Mouse (Mus musculus) neural tube, embryonic 12.5 days (tissue): Measurements from ENCODE around the gene Dusp3. TPM values are rescaled to one million over a fixed set of nuclear protein-coding genes. Genes with fewer than 3 reads are reported as not detected.

Source experiments
- ATAC-seq: fragments of 200-750 bp; cut with Nextera tagmentation; 2 replicates; pipeline ENCODE4 v1.8.0; 2017; ENCODE audit warnings: low read depth, mild to moderate bottlenecking, moderate TSS enrichment, moderate library complexity; ENCODE audit not compliant: low FRiP score
- H3K27ac ChIP-seq: fragments of 300-500 bp; sonication (generic); 2 replicates; pipeline ENCODE4 v1.5.1; 2016
- H3K27me3 ChIP-seq: fragments of 300-500 bp; sonication (generic); replicated peaks from 2 replicates; pipeline ENCODE4 v1.6.1; 2016; ENCODE audit warnings: mild to moderate bottlenecking
- H3K36me3 ChIP-seq: fragments of 300-500 bp; sonication (generic); 2 replicates; pipeline ENCODE4 v1.6.1; 2016; ENCODE audit warnings: mild to moderate bottlenecking
- H3K4me1 ChIP-seq: fragments of 300-500 bp; sonication (generic); 2 replicates; pipeline ENCODE4 v1.6.1; 2016
- H3K4me2 ChIP-seq: fragments of 300-500 bp; sonication (generic); replicated peaks from 2 replicates; pipeline ENCODE4 v1.6.1; 2016; ENCODE audit warnings: mild to moderate bottlenecking
- H3K4me3 ChIP-seq: fragments of 300-500 bp; sonication (generic); 2 replicates; pipeline ENCODE4 v1.5.1; 2016
- H3K9ac ChIP-seq: fragments of 300-500 bp; sonication (generic); 2 replicates; pipeline ENCODE4 v1.6.1; 2016; ENCODE audit warnings: mild to moderate bottlenecking
- H3K9me3 ChIP-seq: fragments of 300-500 bp; sonication (generic); 2 replicates; pipeline ENCODE4 v1.6.1; 2016; ENCODE audit warnings: mild to moderate bottlenecking
- WGBS: fragments of 180-500 bp; shearing (Covaris S2); methylation state at CpG from one replicate; pipeline ENCODE4 v1.1.7; 2016; 5-methylcytosine and 5-hydroxymethylcytosine counted together
- polyA plus RNA-seq: library from polyadenylated mRNA; unstranded; fragments of >200 nt; fragmentation: Nextera tagmentation; extraction: Ambion mirVana; gene quantifications from 2 replicates; pipeline ENCODE4 v1.2.1, GENCODE M21; 2016

Gene Dusp3
- polyA plus RNA-seq, 1 experiment from 2014 or later, result 15.6 TPM

DNA sequence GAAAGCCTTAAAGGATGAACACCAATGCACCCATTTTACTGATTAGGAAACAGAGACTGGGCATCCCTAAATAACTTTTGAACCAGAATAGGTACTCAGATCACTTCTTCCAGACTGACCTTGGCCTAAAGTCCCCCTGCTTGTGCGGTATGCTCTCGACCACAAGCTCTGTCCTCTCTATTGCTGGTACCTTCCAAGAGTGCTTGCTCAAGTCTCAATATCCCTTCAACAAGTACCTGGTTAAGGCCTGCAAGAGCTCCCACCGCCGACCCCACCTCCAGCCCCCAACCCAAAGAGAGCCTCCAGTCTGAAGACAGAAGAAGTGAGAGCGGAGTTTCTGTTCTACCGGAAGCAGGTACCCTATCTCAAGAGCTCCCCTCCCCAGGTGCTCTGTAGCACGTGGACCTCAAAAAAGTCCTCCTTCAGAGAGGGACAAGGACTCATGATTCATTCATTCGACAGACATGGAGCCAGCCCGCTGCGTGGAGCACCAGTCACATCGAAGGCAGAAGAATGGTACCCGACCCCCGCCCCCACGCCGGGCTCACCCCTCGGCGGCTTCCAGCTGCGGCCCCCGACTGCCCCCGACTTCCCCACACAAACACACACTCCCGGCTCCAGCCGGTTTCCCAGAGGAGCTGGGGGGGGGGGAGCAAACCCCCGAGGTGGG is 39.3 kb upstream of the Dusp3 start:
- Histone ChIP-seq H3K9me3 (no peaks in the 10 kb centered on the region), H3K4me1 (peaks cover 49% of the 10 kb centered on the region), H3K36me3 (peaks cover 16% of the 10 kb centered on the region), H3K9ac (peak overlapping the region; percentile 88), H3K4me3 (peak overlapping the region; percentile 70), H3K27me3 (0 out of 2 replicates have a peak, but pooled peaks cover 4% of the 10 kb centered on the region), H3K4me2 (peak overlapping the region; percentile 83), H3K27ac (peak overlapping the region; percentile 87)
- ATAC-seq, result peak; percentile 14
- WGBS, result 3% methylated on average over 23 of the region's 23 CpGs

DNA sequence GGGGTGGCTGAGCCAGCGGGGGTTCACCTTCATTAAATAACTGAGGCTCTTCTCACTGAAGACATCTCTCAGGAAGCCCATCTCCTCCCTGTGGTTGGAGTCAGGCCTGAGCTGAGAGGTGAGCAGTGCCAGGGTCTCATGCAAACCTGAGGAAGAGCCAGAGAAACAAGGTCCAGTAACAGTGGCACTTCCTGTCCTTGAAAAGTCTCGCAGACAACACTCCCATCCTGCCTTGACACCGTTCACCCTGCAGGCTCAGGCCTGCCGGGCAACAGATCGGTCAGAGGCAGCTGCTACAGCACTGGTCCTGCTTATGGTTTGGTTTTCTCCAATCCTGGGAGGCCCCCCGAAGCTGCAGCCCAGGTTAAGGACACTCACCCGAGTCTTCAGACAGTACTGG is 38.5 kb upstream of the Dusp3 start:
- Histone ChIP-seq H3K36me3 (peaks cover 20% of the 10 kb centered on the region), H3K4me3 (peak overlapping the region; percentile 70; the same call in 1 of the 2 replicates), H3K27me3 (0 out of 2 replicates have a peak, but pooled peaks cover 4% of the 10 kb centered on the region), H3K4me1 (peaks cover 47% of the 10 kb centered on the region), H3K9ac (peak overlapping the region; percentile 88), H3K9me3 (no peaks in the 10 kb centered on the region), H3K27ac (no peak overlapping the region), H3K4me2 (peak overlapping the region; percentile 83)
- no peak for ATAC-seq
- WGBS, result 34% methylated on average over 7 of the region's 7 CpGs

DNA sequence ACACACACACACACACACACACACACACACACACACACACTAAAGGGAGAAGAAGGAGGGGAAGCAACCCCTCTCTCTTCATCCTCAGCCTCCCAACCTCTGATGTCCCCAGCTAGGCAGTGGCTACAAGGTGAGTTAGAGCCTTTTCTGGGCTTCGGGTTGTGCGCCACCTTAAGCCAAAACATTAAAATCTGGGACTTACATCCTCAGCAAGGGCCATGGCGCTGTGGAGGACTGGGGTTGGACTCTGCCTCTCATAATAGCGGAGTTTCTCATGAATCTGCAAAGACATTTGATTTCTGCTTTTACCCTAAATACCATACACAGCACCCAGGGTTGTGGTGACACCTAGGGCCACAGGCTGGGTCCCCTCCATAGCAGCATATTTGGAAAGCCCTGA is 38.1 kb upstream of the Dusp3 start:
- Histone ChIP-seq H3K4me2 (peak overlapping the region; percentile 83), H3K9ac (peak overlapping the region; percentile 88; the same call in 1 of the 2 replicates), H3K27ac (no peak overlapping the region), H3K36me3 (peaks cover 25% of the 10 kb centered on the region), H3K9me3 (no peaks in the 10 kb centered on the region), H3K4me3 (peak overlapping the region; percentile 70; the same call in 1 of the 2 replicates), H3K27me3 (0 out of 2 replicates have a peak, but pooled peaks cover 4% of the 10 kb centered on the region), H3K4me1 (peaks cover 45% of the 10 kb centered on the region)
- WGBS, result 84% methylated on average over 4 of the region's 4 CpGs
- ATAC-seq, result no peak

DNA sequence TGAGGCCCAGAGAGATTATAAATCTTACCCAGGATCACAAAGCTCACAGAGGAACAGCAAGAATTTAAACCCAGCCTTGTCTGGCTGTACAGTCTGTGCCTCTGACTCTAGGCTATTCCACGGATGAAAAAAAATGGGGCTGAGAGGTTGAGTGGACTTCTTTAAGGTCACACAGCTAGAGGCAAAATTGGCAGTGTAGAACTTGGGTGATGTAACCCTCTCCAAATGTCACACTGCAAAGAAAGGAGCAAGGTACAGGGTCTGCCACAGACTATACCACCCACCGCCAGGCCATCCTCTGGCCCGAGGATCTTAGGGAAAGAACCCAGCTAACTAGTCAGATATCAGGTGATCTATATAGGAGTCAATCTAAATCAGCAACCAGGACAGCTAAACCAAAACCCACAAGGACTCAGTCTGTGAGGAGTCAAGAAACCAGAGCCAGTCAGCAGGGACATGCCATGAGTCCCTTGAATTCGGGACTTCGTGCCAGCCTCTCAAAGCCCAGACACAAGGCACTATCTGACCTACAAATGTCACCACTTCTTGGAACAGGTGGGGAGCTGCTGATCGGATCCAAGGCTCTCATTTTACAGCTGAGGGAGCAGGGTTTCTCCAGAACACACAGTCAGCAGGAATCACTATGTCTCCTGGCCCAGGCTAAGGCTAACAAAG is 37.4 kb upstream of the Dusp3 start:
- H3K36me3 ChIP-seq, result peaks cover 27% of the 10 kb centered on the region
- H3K9me3 ChIP-seq, result no peaks in the 10 kb centered on the region
- H3K4me3 ChIP-seq, result no peak overlapping the region
- peak overlapping the region; percentile 83; the same call in 1 of the 2 replicates for H3K4me2 ChIP-seq
- 0 out of 2 replicates have a peak, but pooled peaks cover 4% of the 10 kb centered on the region for H3K27me3 ChIP-seq
- ATAC-seq, result no peak
- peaks cover 45% of the 10 kb centered on the region for H3K4me1 ChIP-seq
- 87% methylated on average over 6 of the region's 6 CpGs for WGBS
- H3K9ac ChIP-seq, result no peak overlapping the region
- no peak overlapping the region for H3K27ac ChIP-seq

DNA sequence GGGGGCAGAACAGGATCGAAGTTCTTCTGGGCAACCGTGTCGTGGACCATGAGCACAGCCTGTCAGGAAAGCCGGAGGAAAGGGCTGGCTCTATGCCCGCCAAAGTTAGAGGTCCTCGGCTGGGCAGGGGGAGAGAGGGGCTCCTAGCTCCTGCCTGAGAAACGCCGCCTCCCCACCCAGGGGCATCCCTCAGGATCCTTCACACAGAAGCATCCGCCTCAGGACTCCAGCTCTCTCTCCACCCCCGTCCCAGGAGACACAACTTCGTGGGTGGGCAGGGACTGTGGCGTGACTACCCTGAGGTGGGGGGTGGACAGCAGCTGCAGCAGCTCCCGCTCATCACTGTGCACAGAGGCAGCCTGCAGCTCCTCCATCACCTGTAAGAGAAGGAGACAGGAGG is 36.6 kb upstream of the Dusp3 start:
- no peak overlapping the region for H3K4me3 ChIP-seq
- H3K4me2 ChIP-seq, result 0 out of 2 replicates have a peak overlapping the region, but pooled peaks have one; percentile 16
- no peaks in the 10 kb centered on the region for H3K9me3 ChIP-seq
- no peak overlapping the region for H3K9ac ChIP-seq
- no peak for ATAC-seq
- H3K36me3 ChIP-seq, result peaks cover 32% of the 10 kb centered on the region
- WGBS, result 75% methylated on average over 13 of the region's 13 CpGs
- no peak overlapping the region for H3K27ac ChIP-seq
- H3K4me1 ChIP-seq, result peaks cover 45% of the 10 kb centered on the region
- H3K27me3 ChIP-seq, result 0 out of 2 replicates have a peak, but pooled peaks cover 4% of the 10 kb centered on the region

DNA sequence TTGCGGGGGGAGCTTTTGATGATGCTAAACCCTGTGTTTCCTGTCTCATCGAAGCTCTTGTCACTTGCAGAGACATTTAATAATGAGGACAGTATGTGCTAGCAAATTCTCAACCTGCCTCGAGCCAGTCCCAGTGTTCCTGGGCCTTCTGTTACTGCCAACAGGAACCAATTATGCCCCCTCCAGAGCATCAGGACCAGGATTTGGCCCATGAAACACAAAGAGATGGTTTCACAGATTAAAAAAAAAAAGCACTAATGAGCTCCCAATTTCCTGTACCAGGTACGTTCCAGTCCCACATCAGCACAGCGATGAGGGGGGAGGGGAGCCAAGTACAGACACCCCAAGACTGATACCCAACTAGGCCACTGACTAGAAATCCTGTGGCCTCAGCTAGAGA is 34.4 kb upstream of the Dusp3 start:
- H3K4me1 ChIP-seq, result peaks cover 31% of the 10 kb centered on the region
- H3K27me3 ChIP-seq, result 0 out of 2 replicates have a peak, but pooled peaks cover 4% of the 10 kb centered on the region

DNA sequence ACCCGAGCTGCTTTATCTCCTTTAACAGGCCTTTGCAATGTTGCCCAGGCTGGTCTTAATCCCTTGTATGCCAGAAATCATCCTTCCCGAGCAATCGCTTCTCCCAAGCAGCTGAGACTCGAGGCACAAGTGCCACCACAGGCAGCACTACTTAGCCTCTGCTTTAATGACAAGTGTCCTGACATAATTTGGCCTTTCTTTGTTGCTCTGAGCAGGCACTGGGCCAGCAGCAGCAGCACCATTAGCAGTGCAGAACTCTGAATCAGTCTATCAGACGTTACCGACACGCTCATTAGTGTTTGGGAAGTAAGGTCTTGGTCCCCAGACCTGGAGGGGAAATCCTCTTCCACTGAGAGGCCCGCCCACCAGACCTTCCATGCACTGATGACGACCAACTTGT is 32.9 kb upstream of the Dusp3 start:
- no peaks in the 10 kb centered on the region for H3K9me3 ChIP-seq
- H3K9ac ChIP-seq, result no peak overlapping the region
- peaks cover 25% of the 10 kb centered on the region for H3K4me1 ChIP-seq
- WGBS, result 78% methylated on average over 9 of the region's 9 CpGs
- peaks cover 60% of the 10 kb centered on the region for H3K36me3 ChIP-seq
- no peak for ATAC-seq
- no peak overlapping the region for H3K27ac ChIP-seq
- no peak overlapping the region for H3K4me2 ChIP-seq
- H3K27me3 ChIP-seq, result 0 out of 2 replicates have a peak, but pooled peaks cover 4% of the 10 kb centered on the region
- H3K4me3 ChIP-seq, result no peak overlapping the region

More for the DNA sequence above, 34.4 kb upstream of the Dusp3 start:
- H3K9ac ChIP-seq, result no peak overlapping the region
- H3K4me3 ChIP-seq, result no peak overlapping the region
- H3K27ac ChIP-seq, result no peak overlapping the region
- peaks cover 52% of the 10 kb centered on the region for H3K36me3 ChIP-seq
- ATAC-seq, result no peak
- no peaks in the 10 kb centered on the region for H3K9me3 ChIP-seq
- WGBS, result 93% methylated on average over 5 of the region's 5 CpGs
- no peak overlapping the region for H3K4me2 ChIP-seq

DNA sequence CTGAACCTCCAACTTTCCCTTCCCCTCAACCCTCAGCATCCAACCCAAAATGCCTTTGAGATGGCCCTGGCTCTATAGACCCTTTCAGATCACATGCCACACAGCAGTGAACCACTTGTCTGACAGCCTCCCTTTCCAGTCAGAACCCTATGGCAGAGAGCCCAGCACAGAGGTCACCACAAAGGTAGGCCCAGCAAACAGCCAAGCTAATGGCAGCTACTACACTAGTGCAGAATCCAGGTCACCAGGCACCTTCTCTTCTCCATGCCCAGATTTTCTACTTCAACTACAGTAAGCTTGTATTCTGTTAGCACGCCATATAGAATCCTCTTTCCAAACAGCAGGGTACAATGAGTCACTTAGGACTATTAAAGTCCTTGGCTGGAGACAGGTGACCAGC is 29.3 kb upstream of the Dusp3 start:
- Histone ChIP-seq H3K4me3 (no peak overlapping the region), H3K9me3 (no peaks in the 10 kb centered on the region), H3K4me1 (peaks cover 9% of the 10 kb centered on the region), H3K9ac (no peak overlapping the region), H3K36me3 (peaks cover 68% of the 10 kb centered on the region), H3K4me2 (no peak overlapping the region), H3K27me3 (no peaks in the 10 kb centered on the region), H3K27ac (no peak overlapping the region)
- ATAC-seq, result no peak
- 98% methylated on average over 1 of the region's 1 CpGs for WGBS

DNA sequence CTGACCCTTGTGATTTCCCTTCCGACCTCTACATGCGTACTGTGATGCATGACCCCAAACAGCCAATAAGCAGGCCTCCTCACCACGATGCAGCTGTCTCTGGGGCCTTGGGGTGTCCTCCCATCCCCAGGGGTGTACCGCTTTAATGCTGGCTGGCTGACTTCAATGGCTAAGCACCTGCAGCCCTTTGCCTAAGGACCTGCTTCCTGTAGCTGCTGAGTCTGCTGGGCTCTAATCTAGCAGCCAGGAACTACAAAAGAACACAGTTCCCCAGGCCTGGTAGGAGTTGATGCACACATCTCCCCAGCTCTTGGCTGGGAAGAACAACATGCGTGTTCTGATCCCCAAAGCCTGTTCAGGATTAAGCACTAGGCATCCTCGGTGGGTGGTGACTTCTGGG is 28.7 kb upstream of the Dusp3 start:
- Histone ChIP-seq H3K36me3 (peaks cover 69% of the 10 kb centered on the region), H3K27ac (no peak overlapping the region), H3K27me3 (no peaks in the 10 kb centered on the region), H3K4me1 (peaks cover 13% of the 10 kb centered on the region), H3K9ac (no peak overlapping the region), H3K4me2 (no peak overlapping the region), H3K4me3 (no peak overlapping the region), H3K9me3 (no peaks in the 10 kb centered on the region)
- WGBS, result 69% methylated on average over 6 of the region's 6 CpGs
- ATAC-seq, result no peak

DNA sequence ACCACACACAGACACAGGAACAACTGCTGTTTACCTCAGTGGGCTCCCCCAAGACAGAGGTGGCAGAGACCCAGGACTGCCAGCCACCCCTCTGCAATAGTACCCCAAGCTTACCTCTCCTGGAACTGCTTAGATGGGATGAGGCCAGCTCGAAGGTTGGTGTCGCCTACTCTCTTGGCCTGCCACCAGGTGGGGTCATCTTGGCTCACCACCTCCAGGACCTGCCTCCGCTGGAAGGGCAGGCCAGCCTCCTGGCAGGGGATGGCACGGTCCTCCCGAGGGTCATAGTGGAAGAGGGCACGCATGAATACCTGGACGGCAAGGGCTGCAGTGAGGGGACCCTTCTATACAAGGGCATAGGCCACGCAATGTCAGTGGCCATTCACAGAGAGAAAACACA is 26.4 kb upstream of the Dusp3 start:
- no peak overlapping the region for H3K4me3 ChIP-seq
- peaks cover 20% of the 10 kb centered on the region for H3K4me1 ChIP-seq
- no peaks in the 10 kb centered on the region for H3K9me3 ChIP-seq
- no peak overlapping the region for H3K4me2 ChIP-seq
- ATAC-seq, result no peak
- H3K27ac ChIP-seq, result no peak overlapping the region
- peaks cover 75% of the 10 kb centered on the region for H3K36me3 ChIP-seq
- H3K27me3 ChIP-seq, result no peaks in the 10 kb centered on the region
- H3K9ac ChIP-seq, result no peak overlapping the region
- WGBS, result 91% methylated on average over 8 of the region's 8 CpGs

DNA sequence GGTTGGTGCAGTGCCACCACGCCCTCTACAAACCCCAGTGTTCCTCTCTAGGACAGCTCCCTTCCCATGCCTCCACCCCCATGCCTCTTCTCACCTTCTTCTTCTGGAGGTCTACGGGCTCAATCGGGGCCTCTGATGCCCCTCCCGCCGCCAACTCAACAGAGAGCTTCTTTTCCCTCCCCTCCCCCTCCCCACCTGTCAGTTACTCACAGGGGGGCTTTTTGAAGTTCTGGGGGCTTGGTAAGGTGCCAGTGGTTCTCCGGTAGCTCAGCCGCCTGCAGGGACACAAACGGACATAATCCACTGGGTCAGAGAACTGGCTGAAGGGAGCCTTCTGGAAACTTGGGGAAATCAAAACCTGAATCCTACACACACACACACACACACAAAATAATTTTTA is 24.7 kb upstream of the Dusp3 start:
- Histone ChIP-seq H3K9me3 (no peaks in the 10 kb centered on the region), H3K27ac (no peak overlapping the region), H3K4me3 (no peak overlapping the region), H3K36me3 (peaks cover 75% of the 10 kb centered on the region), H3K27me3 (no peaks in the 10 kb centered on the region), H3K4me1 (peaks cover 20% of the 10 kb centered on the region), H3K4me2 (no peak overlapping the region), H3K9ac (no peak overlapping the region)
- no peak for ATAC-seq
- WGBS, result 88% methylated on average over 8 of the region's 8 CpGs

DNA sequence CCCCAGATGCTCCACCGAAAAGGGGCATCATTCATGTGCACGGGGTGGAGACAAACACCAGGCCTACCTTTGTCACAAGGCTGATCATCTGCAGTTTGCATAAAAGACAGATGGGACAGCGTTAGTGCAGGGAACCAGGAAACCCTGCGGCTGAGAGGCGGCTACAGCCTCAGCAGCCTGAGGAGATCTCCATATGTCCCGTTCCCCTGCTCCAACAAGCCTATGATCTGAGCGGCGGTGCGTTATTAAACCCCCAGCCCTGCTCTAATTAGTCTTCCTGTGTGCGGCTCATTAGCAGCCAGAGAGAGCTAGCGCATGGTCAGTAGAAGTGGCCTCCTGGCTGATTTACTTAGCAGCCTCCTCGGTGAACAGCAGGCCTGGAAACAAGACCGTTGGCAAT is 23.3 kb upstream of the Dusp3 start:
- Histone ChIP-seq H3K27me3 (no peaks in the 10 kb centered on the region), H3K9me3 (no peaks in the 10 kb centered on the region), H3K4me2 (no peak overlapping the region), H3K36me3 (peaks cover 79% of the 10 kb centered on the region), H3K27ac (peak overlapping the region; percentile 27; the same call in 1 of the 2 replicates), H3K9ac (no peak overlapping the region), H3K4me1 (peaks cover 11% of the 10 kb centered on the region), H3K4me3 (no peak overlapping the region)
- ATAC-seq, result peak; percentile 68; the same call in 1 of the 2 replicates
- WGBS, result 46% methylated on average over 13 of the region's 13 CpGs
